Mouse (Mus musculus) right cerebral cortex, postnatal 36 days (tissue): Measurements from ENCODE around the gene Rtf1.

Source experiments
- DNase-seq, 2 experiments: peaks; one replicate each; pipeline ENCODE4 v3.0.0; 2022; ENCODE audit warnings: low spot score in 2 of 2, mixed read lengths in 1 of 2

Rtf1 gene

GRCm38 (mm10) chr2:119730735-119731134 lies 55.9 kb downstream of the Rtf1 start:
- no peak for DNase-seq

- DNase-seq, result no peak
Observed at GRCm38 (mm10) chr2:119737124-119737523, 62.3 kb downstream of the Rtf1 start.

DNA sequence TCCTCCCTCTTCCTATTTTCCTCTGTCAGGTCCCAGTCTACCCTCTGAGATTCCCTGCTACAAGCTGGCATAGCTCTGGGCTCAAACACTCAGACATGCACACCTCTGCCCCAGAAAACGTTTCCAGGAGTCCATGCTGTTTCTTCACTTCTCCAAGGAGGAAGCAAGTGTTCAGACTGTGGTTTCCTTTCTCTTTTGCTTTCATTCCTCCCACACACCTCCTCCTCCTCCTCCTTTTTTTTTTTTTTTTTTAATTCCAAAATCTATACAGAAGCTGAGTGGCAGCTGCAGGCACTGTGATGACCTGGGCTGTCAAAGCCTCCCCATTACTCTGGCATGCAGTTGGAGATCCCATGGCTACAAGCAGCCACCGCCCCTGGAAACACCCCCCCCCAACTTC lies 65.7 kb downstream of the Rtf1 start:
- no peak for DNase-seq

GRCm38 (mm10) chr2:119741581-119742411 lies 66.9 kb downstream of the Rtf1 start, which contains the start of gene Itpka:
Itpka (plus strand) TSS chr2:119742337.
- no peak for DNase-seq

- DNase-seq, result no peak
Observed at GRCm38 (mm10) chr2:119742461-119743175, 67.8 kb downstream of the Rtf1 start.

DNA sequence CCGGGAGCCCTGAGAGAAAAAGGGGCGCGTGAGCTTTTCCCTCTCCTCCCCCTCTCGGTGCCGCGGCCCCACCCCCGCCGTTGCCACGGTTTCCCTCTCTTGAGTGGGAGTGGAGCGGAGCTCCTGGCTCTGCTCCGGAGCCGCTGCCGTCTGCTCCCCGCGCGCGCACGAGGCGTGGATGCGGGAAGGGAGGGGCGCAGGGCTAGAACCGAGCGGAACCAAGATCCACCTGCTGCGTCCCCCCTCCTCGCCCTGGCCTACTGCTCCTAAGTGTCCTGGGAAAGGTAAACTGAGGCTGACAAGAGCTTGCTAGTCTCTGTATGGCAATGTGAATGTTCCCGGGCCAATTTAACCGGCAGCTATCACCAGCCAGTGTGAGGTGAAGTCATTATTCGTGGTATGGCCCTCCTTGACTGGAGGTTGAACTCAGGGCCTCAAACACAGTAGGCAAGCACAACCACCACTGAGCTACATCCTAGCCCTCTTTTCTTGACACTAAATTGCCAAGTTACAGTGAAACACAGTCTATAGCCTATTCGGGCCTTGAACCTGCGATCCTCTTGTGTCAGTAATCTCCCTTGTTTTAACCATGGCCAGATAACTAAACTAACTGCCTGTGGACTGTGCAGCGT lies 68.4 kb downstream of the Rtf1 start:
- peak; percentile 67 to 68 for DNase-seq

DNA sequence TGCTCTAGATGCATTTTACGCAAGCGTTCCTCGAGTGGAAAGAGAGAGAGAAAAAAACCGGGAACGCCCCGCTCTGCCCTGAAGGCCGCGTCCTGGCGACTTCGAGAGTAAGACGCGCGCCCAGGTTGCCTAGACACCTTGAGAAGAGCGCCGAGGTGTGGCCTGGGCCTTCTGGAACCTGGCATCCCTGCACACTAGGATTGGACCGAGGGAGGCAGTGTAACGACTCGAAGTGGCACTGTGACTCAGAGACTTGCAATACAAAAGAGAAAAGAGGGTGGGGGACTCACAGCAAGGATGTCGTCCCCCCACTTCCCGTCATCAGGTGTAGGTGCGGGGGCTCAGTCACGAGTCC lies 68.9 kb downstream of the Rtf1 start:
- no peak for DNase-seq

DNA sequence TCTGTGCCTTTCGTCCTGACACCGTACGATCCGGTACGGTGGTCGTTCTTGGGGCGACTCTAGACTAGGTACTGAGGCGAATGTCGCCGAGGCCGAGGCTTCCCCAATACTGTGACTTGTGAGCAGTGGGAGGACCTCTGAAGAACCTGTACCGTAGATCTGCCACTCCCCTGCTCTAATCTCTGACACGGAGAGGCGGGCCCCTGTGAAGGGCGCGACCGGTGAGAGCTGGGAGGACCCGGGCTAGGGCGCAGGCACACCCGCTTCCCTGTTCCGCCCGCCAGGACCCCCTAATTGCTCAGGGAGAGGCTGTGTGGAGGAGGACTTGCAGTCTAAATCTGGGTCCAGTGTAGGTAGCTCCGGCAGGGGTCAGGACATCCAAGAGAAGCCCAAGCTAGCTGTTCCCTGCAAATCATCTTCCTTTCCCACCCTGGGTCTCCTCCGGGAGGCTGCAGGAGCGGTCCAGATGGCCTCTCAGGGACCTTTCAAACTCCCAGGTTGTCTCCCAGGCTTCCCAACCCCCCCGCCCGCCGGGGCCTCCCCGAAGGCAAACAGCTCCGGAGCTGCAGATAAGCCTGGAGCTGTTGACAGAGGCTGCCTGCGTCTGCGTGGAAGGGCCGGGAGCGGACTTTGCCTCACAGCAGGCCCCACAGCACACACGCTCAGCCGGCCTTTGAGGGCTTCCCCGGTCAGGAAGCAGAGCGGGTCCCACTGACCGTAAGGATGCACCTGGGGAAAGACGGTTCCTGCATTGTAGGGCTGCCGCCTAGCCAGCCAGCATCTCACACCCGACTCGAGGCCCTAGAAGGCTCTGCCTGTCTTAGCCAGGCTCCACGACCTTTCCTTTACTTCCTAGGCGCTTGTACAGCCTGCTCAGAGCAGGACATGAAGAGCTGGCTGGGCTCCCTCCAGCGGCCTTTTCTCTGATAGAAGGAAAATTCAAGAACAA lies 69.6 kb downstream of the Rtf1 start:
- no peak for DNase-seq

- no peak for DNase-seq
Observed at GRCm38 (mm10) chr2:119745281-119745680, 70.4 kb downstream of the Rtf1 start.

GRCm38 (mm10) chr2:119747554-119747953 lies 72.7 kb downstream of the Rtf1 start:
- peak; percentile 76 to 88 for DNase-seq

DNA sequence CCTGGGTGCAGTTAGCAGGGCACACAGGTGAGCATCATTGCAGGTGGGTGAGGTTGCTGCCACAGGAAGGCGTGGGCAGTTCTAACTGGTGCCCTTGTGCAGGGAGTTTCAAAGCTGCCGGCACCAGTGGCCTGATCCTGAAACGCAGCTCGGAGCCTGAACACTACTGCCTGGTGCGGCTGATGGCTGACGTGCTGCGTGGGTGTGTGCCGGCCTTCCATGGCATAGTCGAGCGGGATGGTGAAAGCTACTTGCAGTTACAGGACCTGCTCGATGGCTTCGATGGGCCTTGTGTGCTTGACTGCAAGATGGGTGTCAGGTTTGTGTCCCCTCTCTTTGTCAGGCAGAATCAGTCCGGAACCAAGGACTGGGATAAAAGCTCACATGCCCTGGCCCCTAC lies 74.4 kb downstream of the Rtf1 start:
- DNase-seq, result no peak

GRCm38 (mm10) chr2:119757601-119758100 lies 82.8 kb downstream of the Rtf1 start:
- DNase-seq, result no peak

GRCm38 (mm10) chr2:119758101-119758843 lies 83.4 kb downstream of the Rtf1 start:
- DNase-seq, result no peak

DNA sequence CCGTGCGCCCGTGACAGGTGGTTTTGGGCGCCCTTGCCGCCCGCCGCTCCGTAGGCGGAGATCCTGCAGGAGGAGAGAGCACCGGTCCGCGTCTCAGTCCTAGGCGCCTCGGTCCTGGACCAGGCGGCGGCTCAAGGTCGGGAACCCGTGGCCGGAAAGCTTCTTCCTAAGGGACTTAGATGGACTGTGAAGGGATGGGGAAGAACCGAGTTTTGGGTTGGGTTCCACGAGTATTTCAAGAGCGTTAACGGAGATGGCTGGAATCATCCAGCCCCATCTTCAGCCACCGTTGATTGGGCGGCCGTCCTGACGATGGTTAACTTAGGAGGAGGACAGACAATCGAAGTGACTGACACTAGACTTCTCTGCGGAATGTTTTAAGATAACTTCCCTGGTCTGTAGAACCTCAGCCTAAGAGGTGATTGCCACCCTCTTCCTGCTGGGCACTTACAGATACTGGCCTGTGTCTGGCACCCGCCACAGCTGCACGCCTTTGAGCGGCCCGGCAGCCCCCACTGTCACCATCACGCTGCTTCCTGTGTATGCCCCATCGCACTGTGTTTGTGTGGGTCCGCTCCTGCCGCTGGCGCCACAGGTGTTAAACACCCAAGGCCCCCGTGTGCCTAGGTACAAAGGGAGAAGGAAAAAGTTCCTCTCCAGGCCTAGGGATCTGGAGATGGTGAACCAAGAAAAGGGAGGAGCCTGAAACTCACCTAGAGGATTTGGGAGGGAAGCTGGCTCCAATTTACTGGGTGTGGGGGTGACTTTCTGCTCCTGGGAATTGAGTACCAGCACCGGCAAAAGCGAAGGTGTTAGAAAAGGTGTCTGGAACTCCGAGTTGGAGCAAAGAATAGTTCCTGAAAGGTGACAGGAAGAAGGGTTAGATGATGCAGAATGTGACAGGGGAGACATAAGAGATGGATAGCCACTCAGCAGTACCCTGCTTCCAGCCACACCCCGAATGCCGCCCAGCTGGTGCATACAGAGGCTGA lies 84.3 kb downstream of the Rtf1 start:
- no peak for DNase-seq

DNA sequence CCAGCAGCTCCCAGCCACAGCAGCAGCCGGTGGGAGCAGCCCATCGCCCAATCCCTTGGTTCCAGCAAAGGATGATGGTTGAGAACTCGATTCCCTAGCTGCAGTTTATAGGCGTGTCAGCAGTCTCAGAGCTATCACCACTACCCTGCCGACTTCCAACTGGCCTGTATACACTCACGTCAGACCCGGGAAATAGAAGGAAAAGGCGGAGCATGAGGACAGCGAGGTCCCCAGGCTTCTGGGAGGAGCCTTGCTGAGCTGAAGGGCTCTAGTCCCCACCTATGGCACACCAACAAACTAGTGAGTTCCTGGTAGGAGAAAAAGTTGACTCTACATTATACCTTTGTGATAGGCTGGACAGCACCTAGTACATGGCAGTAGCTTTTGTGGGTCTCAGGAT lies 85.4 kb downstream of the Rtf1 start, which contains the start of gene Ltk:
TSS of gene Ltk (minus strand) at position 181 of the 400 bp plus-strand sequence.
- no peak for DNase-seq

DNA sequence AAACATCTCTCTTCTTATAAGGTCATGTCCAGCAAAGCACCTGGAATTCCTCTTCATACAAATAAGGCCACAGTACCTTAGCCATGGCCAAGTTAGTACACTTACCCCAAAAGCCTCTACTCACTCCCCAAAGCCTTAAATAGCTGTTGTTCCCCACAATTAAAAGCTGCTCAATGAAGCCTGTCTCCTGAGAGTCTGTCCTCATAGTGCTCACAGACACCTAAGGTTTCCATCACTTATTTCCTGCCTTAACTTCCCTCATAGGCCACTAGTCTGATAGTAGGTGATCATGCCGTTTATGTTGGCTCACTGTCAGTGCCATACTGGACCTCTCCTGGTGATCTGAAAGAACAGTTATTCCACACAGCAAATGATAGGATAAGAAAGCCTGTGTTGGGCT lies 87.4 kb downstream of the Rtf1 start:
- DNase-seq, result no peak

- no peak for DNase-seq
Observed at GRCm38 (mm10) chr2:119763924-119764323, 89.1 kb downstream of the Rtf1 start.

DNA sequence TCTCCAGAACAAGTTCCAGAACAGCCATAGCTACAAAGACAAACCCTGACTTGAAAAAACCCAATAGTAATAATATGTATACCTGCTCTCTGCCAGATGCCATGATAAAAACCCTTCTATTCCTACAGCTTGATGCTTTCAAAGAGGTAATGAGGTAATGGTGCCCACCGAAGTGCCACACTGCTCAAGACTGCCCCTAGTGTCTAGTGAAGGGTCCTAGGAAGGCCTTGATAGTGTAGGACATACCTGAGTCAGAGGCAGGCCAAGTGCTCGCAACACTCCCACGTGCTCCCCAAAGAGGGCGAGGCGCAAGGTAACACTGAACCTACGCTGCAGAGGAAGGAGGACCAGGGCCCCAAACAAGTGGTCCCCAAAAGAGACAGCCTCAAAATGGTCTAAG lies 92.4 kb downstream of the Rtf1 start:
- DNase-seq, result no peak
